Mouse (Mus musculus) left cerebral cortex, adult 9 months (tissue): ENCODE measurements around the gene Bri3bp.
A peak's percentile ranks its signal among the peaks of the same experiment; 100 is the strongest.
"Not testable (repeated sequence)": the region's sequence is repeated elsewhere in the genome, so short reads cannot be mapped to it uniquely, and the experiment has no call there.

Experiments used
- DNase-seq, 2 experiments: peaks; one replicate each; pipeline ENCODE4 v3.0.0; 2022; ENCODE audit warnings: low spot score in 2 of 2

Gene Bri3bp

DNA sequence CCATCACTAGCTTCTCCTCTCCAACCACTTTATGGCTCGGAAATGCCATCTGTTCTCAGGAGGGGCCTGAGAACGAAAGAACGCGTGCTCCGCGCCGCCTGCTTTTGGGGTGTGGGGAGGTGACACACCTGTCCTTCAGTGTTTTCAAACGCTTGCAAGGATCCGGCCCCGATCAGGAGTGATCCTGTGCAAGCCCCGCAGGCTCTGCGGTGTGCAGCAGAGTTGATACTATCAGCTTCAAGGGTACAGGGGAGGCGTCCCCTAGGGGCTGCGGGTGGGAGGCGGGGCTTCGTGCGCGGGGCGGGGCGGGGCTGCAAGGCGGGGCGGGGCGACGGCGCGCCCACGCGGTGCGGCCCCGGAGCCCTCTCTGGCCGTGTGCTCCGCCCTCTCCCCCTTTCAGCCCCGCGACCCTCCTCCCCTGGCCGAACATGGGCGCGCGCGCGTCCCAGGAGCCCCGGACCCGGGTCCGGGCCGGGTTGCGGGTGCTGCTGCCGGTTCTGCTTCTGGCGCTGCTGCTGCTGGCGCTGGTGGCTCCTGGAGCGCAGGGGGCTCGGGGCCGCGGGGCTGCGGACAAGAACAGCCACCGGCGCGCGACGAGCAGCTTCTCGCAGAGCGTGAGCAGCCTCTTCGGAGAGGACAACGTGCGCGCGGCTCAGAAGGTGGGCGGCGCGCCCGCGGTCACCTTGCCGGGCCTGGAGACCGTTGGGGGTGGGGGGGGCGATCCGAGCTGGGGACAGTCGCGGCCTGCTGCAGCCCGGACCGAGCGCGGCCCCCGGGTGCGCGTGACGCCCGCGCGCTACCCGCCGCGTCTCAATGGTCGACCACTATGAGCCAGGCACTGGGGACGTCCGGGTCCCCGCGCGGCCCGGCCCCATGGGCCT, at the start of gene Bri3bp:
Gene Bri3bp, plus strand, starts transcription at position 335 of the 881 bp plus-strand sequence.
- peak in 1 of 2 experiments; percentile 50 for DNase-seq

DNA sequence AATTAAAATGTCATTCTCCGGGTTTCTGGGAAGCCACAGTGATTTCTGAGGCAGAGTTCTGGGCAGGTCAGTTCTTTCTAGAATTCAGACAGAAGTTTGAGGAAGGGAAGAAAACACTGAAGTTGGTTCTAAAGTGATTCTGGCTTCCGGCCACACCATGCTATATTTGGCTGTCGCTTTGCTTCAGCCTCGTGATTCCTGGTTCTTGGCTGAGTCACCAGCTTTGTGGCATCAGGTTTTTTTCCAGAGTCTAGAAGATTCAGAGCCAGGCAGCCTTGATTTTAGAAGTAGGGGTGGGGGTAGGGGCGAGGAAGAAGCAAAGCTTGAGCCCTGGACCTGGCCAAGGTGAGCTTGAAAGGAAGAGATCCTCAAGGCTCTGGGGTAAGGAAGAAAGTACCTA, 49.8 kb upstream of the Bri3bp start:
- DNase-seq = peak in 1 of 2 experiments; percentile 93

DNA sequence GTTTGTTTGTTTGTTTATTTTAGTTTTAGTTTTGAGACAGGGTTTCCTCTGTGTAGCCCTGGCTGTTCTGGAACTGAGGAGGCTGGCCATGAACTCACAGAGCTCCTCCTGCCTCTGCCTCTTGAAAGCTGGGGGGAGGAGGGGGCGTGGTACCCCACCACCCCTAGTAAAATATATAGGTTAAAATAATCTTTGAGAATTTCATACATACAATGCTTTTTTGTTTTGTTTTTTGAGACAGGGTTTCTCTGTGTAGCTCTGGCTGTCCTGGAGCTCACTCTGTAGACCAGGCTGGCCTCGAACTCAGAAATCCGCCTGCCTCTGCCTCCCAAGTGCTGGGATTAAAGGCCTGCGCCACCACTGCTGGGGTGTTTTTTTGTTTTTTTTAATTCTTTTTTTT, 49.2 kb upstream of the Bri3bp start:
- DNase-seq = not testable (repeated sequence)

DNA sequence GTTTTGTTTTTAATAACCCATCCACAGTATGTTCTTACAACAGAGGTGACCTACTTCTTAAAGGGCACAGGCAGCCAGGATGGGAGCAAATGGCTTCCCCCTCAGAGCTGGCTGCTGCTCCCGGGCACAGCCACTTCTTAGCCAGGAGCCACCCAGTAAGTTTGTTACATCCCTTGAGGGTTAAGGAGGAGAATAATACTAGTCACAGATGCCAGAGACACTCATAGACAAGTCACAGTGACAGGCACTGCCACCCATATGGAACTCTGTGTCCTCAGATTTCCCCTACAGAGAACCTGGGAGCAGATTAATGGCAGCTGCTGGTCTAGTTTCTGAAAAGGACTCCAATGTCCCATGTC, 48.8 kb upstream of the Bri3bp start:
- no peak for DNase-seq

DNA sequence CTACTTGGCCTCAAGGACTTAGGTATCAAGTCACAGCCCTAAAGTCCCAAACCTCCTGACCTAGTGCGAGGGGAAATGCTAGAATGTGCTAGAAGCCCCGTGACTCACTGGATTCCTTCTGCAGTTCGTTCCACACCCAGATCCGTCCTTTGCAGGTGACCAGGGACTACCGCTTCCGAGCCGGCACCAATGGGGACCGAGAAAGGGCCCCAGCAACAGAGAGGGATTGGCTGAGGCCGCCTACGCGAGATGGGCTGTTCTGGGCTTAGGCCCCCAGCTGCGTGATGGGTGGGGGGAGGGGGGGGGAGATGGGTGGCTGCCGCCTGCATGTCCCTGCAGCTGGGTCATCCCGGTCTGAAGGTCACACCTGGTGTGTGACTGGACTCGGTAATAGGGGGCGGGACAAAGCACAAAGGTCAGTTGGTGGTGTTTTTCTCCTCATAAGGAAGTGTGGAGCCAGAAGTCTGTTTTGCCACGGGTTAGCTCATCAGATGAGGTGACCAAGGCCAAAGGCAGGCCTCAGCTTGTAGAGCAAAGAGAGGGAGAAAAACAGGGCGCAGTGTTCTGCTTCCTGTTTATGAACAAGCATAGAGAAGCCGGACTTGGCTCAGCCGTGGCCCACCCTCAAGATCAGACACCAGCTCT, 48.3 kb upstream of the Bri3bp start:
- DNase-seq = peak; percentile 95 to 97

DNA sequence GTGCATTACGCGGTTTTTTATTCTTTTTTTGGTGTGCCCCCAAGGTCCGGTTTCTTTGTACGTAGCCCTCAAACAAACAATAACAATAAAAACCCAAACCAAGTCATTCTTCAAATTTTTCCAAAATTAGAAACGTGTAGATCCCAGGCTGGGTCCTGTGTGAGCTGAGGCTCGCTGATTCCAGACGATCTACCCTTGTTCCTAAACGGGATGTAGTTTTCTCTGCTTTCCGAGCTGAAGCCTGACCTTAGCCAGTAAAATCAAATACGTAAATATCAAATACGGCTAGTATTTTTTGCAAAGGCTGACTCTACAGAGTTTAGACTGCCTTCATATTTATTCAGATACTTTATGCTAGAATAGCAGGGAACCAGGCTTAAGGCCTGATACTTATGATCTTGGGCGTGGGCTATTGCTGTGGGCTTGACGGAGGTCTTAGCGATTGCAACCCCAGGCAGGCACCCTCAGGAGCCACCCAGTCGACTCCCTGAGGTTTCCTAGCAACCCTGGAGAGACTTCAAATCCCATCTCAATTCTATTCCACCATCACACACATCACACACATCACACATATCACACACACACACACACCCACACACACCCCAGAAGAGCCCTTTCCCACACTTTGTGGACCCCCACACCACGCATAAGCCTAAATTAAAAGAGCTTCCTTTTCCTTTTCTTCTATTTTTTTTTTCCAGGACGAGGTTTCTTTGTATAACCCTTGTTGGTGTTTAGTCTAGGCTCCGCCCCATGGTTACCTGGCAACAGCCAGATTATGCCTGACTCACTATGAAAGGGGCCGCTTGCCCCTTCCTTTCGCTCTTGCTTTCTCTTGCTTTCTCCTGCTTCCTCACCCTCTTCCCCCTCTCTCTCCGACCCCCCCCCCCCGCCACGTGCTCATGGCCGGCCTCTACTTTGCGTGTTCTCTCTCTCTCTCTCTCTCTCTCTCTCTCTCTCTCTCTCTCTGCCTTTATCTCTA, 47.5 kb upstream of the Bri3bp start:
- DNase-seq = peak in 1 of 2 experiments; percentile 76

- DNase-seq = no peak
Measured at GRCm38 (mm10) chr5:125395008-125395407, 46.4 kb upstream of the Bri3bp start.

GRCm38 (mm10) chr5:125400903-125401302, 40.5 kb upstream of the Bri3bp start:
- no peak for DNase-seq

- no peak for DNase-seq
Measured at GRCm38 (mm10) chr5:125402476-125402875, 38.9 kb upstream of the Bri3bp start.

GRCm38 (mm10) chr5:125402991-125403390, 38.4 kb upstream of the Bri3bp start:
- no peak for DNase-seq

GRCm38 (mm10) chr5:125403481-125404465, 37.6 kb upstream of the Bri3bp start:
- DNase-seq = peak in 1 of 2 experiments; percentile 84

- DNase-seq = no peak
Measured at GRCm38 (mm10) chr5:125404536-125404902, 36.8 kb upstream of the Bri3bp start.

DNA sequence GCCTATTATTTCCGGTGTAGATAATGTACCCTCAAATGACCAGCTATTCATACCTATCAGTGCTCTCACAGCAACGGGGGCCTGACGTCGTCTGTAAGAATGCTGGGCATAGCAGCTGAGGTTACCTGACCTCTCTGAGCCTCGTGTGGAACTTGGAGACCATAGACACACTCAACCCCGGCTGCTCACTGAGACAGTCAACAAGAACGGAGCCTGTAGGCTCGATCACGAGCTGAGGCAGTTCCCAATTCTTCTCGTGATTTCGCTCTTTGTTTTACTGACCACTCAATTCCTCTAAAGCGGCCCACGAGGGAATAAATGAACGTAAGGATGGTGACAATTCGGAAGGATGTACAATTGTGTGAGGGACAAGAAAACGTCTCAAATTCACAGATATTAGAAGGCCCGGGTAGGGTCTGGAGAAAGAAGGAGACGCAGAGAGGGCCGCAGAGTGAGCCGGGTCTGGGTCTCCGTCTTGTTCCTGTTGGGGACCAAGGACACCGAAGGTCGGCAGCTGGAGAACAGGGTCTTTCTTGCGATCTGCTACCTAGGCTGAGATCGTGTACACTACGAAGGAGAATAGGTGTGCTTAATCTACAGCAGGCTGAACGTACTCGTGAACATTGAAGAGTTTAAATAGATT, 36.3 kb upstream of the Bri3bp start:
- peak in 1 of 2 experiments; percentile 76 for DNase-seq

- DNase-seq = peak in 1 of 2 experiments; percentile 96
Measured at GRCm38 (mm10) chr5:125405546-125406248, 35.7 kb upstream of the Bri3bp start.

DNA sequence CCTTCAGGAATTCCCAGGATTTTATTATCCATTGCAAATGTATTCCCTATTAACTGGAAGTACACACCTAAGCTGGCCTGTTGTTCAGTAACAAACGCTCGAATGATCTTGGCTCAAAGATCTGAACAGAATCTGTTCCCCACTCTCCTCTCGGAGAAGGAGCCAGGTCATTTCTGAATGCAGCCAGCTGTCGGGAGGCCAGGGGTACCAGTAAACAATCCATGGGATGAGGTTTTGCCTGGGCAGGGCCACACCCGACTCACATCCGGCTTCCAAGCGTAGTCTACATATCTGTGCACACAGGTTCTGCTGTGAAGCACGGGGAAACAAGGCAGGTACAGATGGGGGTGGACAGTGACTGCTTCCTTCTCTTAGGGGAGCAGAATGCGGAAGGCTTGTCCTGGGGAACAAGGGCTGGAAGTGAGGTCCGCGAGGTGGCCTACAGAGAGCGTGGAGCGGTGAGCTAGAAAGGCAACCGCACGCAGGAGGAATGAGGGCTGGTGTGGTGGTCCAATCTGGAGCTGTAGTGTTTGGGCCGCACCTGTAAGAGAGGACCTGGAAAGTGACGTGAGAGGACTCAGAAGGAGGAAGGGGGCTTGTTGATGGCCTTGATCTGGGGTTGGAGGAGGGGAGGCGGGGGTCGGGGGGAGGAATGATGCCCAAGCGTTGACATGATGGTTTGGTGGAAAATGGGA, 34.9 kb upstream of the Bri3bp start:
- DNase-seq = peak in 1 of 2 experiments; percentile 67

DNA sequence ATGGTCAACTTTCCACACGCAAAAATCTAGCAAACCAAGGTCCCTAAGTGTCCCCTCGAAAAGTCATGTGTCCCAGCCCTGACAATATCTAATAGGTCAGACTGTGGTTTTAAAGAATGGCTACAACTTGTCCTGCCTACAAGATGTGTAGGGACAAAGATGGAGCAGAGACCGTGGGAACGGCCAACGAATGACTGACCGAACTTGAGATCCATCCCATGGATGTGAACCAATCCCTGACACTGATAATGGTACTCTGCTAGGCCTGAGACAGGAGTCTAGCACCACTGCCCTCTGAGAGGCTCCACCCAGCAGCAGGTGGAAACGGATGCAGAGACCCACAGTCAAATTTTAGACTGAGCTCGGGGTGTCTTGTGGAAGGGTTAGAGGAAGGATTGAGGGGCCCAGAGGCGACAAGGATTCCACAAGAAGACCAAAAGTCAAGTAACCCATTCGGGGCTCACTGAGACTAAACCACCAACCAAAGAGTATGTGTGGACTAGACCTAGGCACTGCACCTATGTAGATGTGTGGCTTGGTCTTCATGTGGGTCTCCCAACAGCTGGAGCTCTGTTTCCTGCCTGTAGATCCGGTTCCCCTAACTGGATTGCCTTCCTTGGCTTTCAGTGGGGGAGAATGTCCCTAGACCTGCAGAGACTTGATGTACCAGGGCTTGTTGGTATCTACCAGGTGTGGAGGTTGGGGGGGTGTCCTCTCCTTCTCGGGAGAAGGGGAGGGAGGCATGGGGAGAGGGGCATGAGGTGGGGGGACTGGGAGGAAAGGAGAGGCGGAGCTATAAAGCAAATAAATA, 34.1 kb upstream of the Bri3bp start:
- no peak for DNase-seq

GRCm38 (mm10) chr5:125407910-125408575, 33.3 kb upstream of the Bri3bp start:
- DNase-seq = no peak
